Mouse (Mus musculus) testis, adult 2 months (tissue): ENCODE results near the gene Rab3b.

Source experiments
- CTCF ChIP-seq: fragments of 200-500 bp; IDR thresholded peaks from 2 replicates; pipeline ENCODE4 v1.5.1; 2012; ENCODE audit warnings: low read depth, mild to moderate bottlenecking, inconsistent platforms, low read length, moderate library complexity; ENCODE audit not compliant: control insufficient read depth, insufficient read depth, insufficient replicate concordance
- POLR2A ChIP-seq: fragments of 200-500 bp; IDR thresholded peaks from 2 replicates; pipeline ENCODE4 v1.6.1; 2012; ENCODE audit warnings: low read depth, mild to moderate bottlenecking, inconsistent platforms, low read length, moderate library complexity; ENCODE audit not compliant: control insufficient read depth

GRCm38 (mm10) chr4:108890876-108891275 is 12.0 kb downstream of the Rab3b start:
- TF ChIP-seq CTCF (no peak), POLR2A (no peak)
